Mouse (Mus musculus) macrophage (primary cell): ENCODE data around the gene Abhd12b. TPM values are rescaled to one million over a fixed set of nuclear protein-coding genes. Genes with fewer than 3 reads are reported as not detected.
"Not testable (repeated sequence)": the region's sequence is repeated elsewhere in the genome, so short reads cannot be mapped to it uniquely, and the experiment has no call there.

Source experiments
- H3K27ac ChIP-seq: fragments of 350-480 bp; formaldehyde crosslinking; 2 replicates; pipeline ENCODE4 v1.9.0; 2021
- H3K36me3 ChIP-seq: fragments of 350-480 bp; formaldehyde crosslinking; 2 replicates; pipeline ENCODE4 v1.9.0; 2021; ENCODE audit errors: inconsistent target
- H3K4me3 ChIP-seq: fragments of 350-480 bp; formaldehyde crosslinking; 2 replicates; pipeline ENCODE4 v1.9.0; 2021; ENCODE audit errors: inconsistent target
- H3K79me2 ChIP-seq: fragments of 350-480 bp; formaldehyde crosslinking; 2 replicates; pipeline ENCODE4 v1.9.0; 2021; ENCODE audit errors: inconsistent target
- WGBS: methylation state at CpG from one replicate; pipeline ENCODE4 v1.1.7; 2026; ENCODE audit warnings: inconsistent platforms; ENCODE audit not compliant: missing documents; 5-methylcytosine and 5-hydroxymethylcytosine counted together
- polyA plus RNA-seq: library from polyadenylated mRNA; stranded (reverse); fragments of 250-400 nt; gene quantifications from 3 replicates; pipeline ENCODE4 v1.2.4, GENCODE M21; 2018; ENCODE audit warnings: inconsistent platforms

Gene Abhd12b
- polyA plus RNA-seq, 1 experiment from 2014 or later = not detected

DNA sequence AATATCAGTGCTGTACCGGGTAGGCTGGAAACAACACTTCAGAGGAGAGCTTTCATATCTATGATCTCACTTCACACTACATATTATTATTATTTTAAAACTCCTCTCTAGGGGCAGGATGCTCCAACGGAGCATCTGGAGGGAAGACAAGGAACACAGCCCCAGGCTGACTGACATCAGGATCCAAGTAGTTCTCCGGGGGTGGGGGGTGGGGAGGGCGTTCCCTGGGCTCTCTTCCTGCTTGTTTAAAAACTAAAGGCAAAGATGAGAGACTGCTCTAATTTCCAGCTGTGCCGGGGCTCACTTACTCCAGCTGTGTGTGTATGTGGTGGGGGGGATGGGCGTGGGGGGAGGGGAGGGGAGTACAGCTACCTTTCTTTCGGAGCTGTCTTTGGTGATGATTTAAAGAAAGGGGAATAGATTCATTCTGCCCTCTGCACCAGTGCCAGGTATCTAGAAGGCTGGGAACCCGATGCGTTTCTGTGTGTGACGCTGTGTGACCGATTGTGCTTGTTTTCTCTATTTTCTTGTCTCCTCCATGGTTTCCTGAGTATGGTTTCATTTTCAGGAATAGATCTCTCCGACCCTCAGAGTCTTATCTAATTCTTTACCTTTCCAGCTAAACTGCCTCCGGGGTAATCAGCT lies 5.8 kb upstream of the Abhd12b start:
- Histone ChIP-seq H3K27ac (no peak overlapping the region), H3K79me2 (no peaks in the 10 kb centered on the region), H3K4me3 (peak overlapping the region; percentile 40), H3K36me3 (no peaks in the 10 kb centered on the region)
- 12% methylated on average over 11 of the region's 13 CpGs for WGBS

DNA sequence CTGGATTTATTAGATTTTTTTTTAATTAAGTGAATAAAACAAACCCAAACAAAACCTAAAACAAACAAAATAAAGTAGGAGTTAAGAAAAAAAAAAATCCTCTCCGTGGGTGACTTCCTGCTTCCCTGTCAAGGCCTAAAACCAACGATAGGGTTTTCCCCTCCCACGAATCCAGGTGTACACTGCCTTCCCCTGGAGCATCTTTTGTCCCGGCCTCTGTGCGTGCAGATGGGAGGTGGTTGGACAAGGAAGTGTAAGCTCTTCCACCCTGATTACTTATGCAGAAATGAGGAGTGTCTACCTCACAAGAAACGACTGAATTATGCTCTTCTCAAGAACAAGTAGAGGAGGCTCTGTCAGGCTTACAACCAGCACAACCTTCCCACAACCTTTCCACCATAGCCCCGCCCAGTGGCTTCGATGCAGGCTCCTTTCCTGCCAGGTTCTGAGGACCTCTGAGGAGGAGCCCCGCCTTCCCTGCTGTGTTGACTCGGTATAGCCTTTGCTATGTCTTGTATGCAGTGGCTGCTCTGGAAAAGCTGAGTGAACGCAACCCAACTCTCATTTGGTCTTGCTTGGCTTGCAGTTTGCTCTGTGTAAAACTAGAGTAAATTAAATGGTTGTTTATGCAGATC lies 5.2 kb upstream of the Abhd12b start:
- WGBS = 22% methylated on average over 11 of the region's 11 CpGs
- Histone ChIP-seq H3K4me3 (peak overlapping the region; percentile 40), H3K27ac (no peak overlapping the region), H3K79me2 (no peaks in the 10 kb centered on the region), H3K36me3 (no peaks in the 10 kb centered on the region)

DNA sequence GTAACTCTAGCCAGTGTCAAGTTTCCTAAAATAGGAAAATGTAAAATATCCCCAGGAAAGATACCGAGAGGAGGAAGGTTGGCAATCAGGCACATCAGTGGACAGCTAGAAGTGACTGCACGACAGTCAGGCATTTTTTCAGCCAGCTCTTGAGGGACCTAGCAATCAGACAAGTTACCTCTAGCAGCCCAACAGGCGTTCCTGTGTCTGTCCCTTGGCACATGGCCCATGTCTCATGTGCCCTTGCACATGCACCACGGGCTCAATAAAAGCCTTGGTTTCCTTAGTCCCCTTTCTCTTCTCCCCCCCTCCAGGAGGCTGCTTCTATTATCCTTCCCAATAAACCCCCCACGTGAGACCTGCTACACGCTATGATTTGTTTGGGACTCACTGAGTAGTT lies 2.3 kb downstream of the Abhd12b start:
- WGBS = 42% methylated on average over 6 of the region's 6 CpGs
- Histone ChIP-seq H3K79me2 (no peaks in the 10 kb centered on the region), H3K4me3 (no peak overlapping the region), H3K36me3 (no peaks in the 10 kb centered on the region), H3K27ac (no peak overlapping the region)

DNA sequence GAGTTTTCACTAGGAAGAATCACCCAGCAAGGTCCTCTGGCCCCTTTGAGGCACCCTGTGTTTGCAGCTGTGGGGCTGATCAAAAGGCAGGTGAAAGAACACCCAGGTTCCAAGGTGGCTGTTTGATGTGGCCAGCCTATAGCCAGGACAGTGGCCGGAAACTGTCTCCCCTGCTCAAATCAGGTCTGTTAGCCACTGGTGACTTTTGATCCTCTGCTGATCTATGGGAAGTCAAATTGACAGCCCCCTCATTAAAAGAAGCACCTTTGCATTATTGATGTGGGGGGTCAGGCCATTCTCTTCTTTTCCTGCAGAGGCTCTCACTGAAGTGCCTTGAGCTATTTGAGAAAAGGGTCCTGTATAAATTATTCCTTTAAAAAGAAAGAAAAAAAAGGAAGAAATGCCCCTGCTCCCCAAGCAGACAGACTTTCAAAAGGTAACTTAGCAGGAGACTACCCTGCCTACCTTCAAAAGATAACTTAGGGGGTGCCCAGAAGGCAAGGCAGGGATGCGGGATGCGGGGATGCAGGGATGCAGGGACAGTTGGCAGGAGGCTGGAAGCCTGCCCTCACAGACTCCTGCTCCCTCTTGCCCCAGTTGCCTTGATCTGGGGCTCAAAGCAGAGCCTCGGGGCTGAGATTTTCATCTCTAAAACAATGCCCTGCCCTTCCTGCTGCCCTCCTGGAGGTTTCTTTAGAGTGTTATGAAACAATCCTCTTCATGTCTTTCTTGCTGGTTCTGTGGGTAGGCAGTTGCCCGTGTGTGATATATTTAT lies 3.5 kb downstream of the Abhd12b start:
- 83% methylated on average over 5 of the region's 5 CpGs for WGBS
- no peaks in the 10 kb centered on the region for H3K79me2 ChIP-seq
- no peak overlapping the region for H3K4me3 ChIP-seq
- no peak overlapping the region for H3K27ac ChIP-seq
- H3K36me3 ChIP-seq = no peaks in the 10 kb centered on the region

DNA sequence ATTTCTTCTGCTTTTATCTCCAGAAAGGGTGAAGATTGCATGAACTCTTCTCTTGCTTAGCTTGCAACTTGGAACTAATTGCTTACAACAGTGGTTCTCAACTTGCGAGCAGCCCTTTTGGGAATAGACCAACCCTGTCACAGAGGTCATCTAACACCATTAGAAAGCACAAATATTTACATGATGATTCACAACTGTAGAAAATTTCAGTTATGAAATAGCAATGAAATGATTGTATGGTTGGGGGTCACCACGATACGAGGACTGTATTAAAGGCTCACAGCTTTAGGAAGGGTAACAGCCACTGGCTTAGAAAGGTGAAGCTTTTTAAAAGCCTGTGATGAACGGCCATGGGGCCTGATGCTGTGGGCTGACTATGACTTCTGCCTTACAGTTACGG lies 7.1 kb downstream of the Abhd12b start:
- 95% methylated on average over 5 of the region's 5 CpGs for WGBS
- Histone ChIP-seq H3K4me3 (no peak overlapping the region), H3K27ac (no peak overlapping the region)

DNA sequence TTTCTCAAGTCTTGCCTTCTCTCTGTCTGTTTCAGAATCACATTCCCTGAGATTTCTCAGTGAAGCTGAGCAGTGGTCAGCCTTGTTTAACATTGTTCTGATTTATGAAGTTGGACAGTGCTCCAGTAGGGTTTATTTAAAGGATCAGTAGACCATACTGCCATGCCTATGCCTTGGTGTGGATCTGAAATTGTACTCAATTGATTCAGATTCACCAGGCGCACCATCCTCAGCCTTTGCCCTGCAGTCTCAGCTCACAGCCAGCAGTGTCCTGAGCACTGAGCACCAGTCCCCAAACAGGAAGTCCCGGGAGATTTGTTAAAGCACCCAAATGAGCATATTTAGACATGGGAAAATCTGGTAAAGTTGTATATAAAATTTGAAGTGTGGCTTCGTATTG lies 10.8 kb downstream of the Abhd12b start:
- no peak overlapping the region for H3K27ac ChIP-seq
- H3K79me2 ChIP-seq = no peaks in the 10 kb centered on the region
- 76% methylated on average over 3 of the region's 3 CpGs for WGBS
- no peak overlapping the region for H3K4me3 ChIP-seq
- H3K36me3 ChIP-seq = no peaks in the 10 kb centered on the region

More for the DNA sequence above, 7.1 kb downstream of the Abhd12b start:
- no peaks in the 10 kb centered on the region for H3K79me2 ChIP-seq
- no peaks in the 10 kb centered on the region for H3K36me3 ChIP-seq

DNA sequence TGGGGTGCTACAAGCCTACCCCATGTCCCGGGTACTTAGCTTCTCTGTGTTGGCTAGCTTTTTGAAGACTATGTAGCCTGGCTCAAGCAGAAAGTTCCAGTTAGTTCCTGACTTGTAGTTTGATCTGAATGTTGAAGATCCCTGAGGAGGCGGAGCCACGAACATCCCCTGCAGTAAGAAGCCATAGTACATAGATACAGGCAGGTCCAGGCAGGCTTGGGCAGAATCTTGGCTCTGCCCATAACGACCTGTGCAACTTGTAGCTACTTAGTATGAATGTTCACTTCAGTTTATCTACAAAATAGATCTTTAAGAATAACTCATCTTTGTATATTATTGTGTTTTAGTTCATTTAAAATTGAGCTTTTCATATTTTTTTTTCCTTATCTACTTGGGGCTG lies 14.0 kb downstream of the Abhd12b start:
- Histone ChIP-seq H3K79me2 (no peaks in the 10 kb centered on the region), H3K36me3 (no peaks in the 10 kb centered on the region), H3K27ac (no peak overlapping the region), H3K4me3 (no peak overlapping the region)
- WGBS = 95% methylated on average over 4 of the region's 4 CpGs

DNA sequence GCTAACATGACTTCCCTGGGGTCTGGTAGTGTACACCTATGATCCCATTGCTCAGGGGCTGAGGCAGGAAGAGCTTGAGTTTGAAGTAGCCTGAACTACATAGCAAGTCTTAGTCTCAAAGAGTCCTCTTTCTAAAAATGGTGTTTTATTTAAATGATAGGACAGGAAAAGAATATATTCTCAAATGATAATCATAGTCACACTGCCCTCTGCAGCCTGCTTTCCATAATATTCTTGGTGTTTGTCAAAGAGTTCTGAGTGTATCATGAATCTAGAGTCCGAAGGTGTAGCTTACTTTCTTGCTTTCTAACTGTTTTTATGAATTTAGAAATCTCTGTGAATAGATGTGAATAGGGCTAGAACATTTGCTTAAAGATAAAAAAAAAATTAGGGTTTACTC lies 16.0 kb downstream of the Abhd12b start:
- WGBS = 83% methylated on average over 1 of the region's 1 CpGs
- Histone ChIP-seq H3K79me2 (no peaks in the 10 kb centered on the region), H3K4me3 (no peak overlapping the region), H3K36me3 (no peaks in the 10 kb centered on the region), H3K27ac (no peak overlapping the region)

DNA sequence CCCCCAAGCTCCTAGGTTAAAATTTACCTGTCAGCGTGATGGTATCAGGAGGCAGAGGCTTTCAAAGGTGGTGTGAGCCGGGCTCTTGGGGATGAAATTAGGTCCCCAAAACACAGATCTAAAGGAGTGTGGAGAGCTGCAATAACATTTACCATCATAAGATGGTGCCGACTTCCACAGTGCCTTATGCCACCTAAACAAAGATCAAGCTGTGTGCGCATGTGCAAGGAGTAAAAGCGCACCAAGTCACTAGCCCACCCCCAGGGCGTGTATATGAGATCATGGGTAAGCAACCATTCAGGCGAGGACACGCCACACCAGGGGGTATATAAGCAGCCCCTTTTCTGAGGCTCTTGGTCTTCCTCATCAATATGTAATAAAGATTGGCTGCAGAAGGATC lies 29.6 kb downstream of the Abhd12b start:
- over 99% methylated on average over 6 of the region's 8 CpGs for WGBS
- not testable (repeated sequence) for H3K27ac ChIP-seq, H3K4me3 ChIP-seq, H3K79me2 ChIP-seq, H3K36me3 ChIP-seq

DNA sequence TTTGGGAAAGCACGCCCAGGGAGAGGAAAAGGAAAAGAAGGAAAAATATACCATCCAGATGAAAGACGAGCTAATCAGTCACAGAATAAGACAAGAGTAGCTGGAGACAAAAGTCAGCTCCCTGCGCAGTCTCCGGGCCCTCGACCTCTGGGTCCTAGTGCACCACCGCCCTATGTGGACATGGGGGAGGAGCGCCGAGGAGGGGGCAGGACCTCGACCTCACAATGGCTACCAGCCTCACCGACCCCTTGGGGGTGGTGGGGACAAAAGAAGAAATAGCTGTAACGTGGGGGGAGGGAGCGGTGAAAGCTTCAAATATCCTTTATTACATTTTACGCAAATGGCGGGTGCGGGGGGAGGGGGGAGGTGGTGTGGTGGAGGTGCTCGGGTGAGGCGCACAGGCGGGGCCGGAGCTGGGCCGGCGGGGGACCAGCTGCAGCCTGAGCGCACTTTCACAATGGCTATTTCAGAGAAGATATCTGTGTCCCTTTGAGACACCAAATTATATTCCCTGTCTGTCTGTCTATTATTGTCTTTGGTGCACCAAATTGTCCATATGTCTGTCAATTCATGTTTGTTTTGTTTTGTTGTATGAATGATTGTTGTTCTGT lies 30.3 kb downstream of the Abhd12b start:
- Histone ChIP-seq H3K79me2 (no peaks in the 10 kb centered on the region), H3K27ac (no peak overlapping the region), H3K36me3 (no peaks in the 10 kb centered on the region), H3K4me3 (no peak overlapping the region)
- WGBS = 89% methylated on average over 18 of the region's 22 CpGs

DNA sequence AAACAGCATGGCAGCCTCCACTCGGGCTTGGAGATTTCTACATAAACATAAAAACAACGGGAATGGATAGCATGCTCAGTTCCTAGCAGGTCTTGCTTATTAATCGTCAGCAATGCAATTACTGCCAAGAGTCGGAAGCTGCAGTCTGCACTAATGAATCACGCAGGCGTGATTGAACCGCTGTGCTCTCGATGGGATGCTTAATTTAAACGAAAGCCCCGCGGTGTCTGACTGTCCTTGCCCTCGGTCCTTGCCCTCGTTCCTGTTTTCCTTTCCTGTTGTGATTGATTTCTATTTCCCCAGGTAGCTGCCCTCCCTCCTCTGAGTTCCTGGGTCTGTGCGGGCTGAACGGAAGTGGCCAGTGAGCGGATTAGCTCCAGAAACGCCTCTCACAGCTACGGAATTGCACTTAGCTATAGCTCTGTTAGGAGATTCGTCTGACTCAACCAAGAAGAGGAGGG lies 38.4 kb downstream of the Abhd12b start:
- no peak overlapping the region for H3K27ac ChIP-seq
- peaks cover 36% of the 10 kb centered on the region for H3K36me3 ChIP-seq
- 86% methylated on average over 19 of the region's 19 CpGs for WGBS
- no peaks in the 10 kb centered on the region for H3K79me2 ChIP-seq
- no peak overlapping the region for H3K4me3 ChIP-seq

DNA sequence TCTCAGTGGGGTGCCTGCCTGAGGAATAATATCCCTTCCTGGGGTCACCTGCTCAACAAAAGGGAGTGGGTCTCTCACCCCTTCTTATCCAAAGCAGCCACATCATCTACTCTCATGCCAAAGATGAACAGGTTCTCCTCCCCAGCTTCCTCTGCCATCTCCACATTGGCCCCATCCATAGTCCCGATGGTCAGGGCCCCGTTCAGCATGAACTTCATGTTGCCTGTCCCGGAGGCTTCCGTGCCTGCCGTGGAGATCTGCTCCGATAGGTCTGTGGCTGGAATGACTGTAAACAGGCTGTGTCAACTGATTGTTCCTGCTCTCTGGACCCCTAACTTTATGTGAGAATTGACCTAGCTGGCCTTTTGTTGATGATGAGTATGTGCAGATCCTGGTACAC lies 41.5 kb downstream of the Abhd12b start:
- Histone ChIP-seq H3K36me3 (peaks cover 50% of the 10 kb centered on the region), H3K4me3 (no peak overlapping the region), H3K27ac (no peak overlapping the region), H3K79me2 (no peaks in the 10 kb centered on the region)
- 99% methylated on average over 5 of the region's 6 CpGs for WGBS

DNA sequence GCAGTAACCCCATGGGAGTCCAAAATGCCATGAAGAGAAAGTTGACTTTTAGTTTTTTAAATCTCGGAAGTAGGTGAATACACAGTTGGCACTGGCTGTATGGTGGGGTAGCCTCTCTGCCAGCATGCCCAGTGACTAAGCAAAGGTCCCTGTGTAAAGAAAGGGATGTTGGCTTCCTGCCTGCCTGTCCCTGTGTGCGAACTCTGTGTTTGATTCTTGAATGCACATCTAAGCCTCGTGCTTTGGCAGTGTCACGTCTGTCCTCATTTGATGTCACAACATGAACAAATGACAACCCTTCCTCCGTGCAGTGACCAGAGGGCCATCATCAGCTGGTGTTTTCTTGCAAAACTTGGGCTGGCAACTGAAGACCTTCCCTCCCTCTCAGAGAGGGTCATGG lies 42.4 kb downstream of the Abhd12b start:
- WGBS = 81% methylated on average over 5 of the region's 5 CpGs
- Histone ChIP-seq H3K36me3 (peaks cover 44% of the 10 kb centered on the region), H3K79me2 (no peaks in the 10 kb centered on the region), H3K4me3 (no peak overlapping the region), H3K27ac (no peak overlapping the region)

DNA sequence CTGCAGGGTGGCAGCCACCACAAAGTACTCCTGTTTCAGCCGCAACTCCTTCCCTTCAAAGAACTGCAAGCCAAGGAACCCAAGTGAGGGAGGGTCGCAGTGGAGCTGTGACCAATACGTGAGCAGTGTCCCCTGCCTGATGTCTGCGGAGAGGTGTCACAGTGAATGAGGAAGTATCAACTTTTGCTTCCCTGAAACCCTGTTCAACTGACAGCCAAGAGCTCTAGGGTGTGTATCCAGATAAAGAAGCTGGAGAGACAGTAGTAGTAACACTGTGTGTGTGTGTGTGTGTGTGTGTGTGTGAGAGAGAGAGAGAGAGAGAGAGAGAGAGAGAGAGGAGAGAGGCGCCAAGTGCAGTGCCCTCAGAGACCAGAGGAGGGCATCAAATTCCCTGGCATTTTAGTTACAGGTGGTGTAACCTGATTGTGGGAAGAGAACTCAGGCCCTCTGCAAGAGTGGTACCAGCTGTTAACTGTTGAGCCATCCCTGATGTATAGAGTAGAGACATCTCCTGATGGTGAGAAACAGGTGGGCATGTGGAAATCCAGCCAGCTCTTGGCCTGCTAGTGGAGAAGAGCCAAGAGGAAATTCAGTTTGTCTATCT lies 48.1 kb downstream of the Abhd12b start:
- 52% methylated on average over 5 of the region's 5 CpGs for WGBS
- Histone ChIP-seq H3K36me3 (peaks cover 47% of the 10 kb centered on the region), H3K27ac (no peak overlapping the region), H3K4me3 (no peak overlapping the region), H3K79me2 (no peaks in the 10 kb centered on the region)
